Mouse (Mus musculus) heart, adult 11 months (tissue): ENCODE data around the gene Tbx10.
A peak's percentile ranks its signal among the peaks of the same experiment; 100 is the strongest.
"Not testable (repeated sequence)": the region's sequence is repeated elsewhere in the genome, so short reads cannot be mapped to it uniquely, and the experiment has no call there.

Experiments
- DNase-seq: peaks from one replicate; pipeline ENCODE4 v3.0.0; 2022

Tbx10 gene

DNA sequence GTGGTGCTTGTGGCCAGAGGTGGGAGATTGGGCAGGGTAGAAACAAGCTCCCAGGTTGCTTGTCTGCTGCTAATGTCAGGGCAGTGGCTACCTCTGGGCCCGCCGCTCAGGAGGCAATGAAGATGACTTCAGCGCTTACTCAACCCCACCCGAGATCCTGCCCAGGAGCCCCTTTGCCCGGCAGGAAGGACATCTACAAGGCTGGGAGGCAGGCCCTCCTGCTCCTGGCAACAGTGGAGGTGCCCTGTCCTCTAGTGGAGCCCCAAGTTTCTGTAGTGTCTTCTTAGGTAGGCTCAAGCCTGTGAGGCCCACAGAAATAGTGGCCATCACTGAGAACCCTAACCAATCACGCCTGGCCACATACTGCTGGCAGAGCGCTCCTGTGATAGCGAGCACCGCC, 12.5 kb downstream of the Tbx10 start:
- DNase-seq: peak; percentile 94

DNA sequence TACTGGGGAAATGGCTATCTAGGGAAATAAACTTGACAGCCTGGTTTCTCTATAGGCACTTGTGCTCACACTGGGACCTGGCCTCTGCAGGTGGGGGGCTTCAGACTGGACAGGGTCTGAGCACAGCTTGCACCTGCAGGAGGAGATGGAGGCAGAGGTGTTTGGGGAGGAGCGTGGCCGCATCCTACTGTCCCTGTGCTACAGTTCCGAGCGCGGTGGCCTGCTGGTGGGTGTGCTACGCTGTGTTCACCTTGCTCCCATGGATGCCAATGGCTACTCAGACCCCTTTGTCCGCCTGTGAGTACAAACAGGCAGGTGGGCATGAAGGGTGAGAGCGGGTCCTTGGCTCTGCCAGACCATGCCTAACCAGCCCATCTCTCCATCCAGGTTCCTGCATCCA, 13.4 kb downstream of the Tbx10 start:
- peak; percentile 88 for DNase-seq

DNA sequence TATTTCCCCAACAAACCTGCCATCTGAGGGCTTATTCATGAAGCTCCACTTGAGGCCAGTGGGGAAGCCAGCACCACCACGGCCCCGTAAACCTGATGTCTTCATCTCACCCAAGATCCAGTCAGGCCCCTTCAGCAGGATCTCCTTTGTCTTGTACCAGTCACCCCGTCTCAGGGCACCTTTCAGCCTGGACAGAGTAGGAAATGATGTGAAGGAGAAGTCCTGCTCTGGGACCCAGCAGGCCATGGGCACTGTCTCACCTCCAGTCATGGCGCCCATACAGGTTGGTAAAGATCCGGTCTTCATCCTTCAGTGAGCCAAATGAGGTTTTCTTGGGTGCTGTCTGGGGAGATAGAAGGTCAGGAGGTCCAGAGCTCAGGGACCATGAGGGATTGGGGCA, 18.5 kb downstream of the Tbx10 start:
- peak; percentile 91 for DNase-seq

DNA sequence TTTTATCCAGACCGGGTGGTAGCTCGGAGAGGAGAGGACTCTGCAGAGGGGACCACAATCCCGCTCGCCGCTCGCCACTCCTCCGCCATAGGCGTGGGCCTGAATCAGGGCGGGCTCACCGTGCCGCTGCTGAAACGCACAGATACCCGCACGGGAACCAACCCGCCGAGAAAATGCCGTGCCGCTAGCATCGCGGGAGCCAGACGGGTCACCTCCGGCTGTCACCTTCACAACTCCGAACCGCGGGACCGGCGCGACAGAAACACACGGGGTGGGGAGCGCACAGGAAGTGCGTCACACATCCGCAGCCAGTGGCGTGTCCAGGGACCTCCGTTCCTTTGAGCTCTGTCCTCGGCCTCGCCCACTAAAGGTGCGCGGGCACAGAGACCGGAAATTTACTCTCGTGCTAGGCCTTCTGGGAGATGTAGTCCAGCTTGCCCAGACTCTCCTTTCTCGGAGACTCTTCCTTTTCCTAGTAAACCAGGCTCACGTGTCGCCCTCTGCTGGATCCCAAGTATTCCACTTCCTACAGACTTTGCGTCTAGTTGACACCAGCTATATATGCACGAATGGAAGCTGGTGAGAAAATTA, 20.0 kb downstream of the Tbx10 start, which contains the start of gene Ndufv1:
Ndufv1 (minus strand) TSS at position 375 of the 591 bp plus-strand sequence.
- peak; percentile 100 for DNase-seq

DNA sequence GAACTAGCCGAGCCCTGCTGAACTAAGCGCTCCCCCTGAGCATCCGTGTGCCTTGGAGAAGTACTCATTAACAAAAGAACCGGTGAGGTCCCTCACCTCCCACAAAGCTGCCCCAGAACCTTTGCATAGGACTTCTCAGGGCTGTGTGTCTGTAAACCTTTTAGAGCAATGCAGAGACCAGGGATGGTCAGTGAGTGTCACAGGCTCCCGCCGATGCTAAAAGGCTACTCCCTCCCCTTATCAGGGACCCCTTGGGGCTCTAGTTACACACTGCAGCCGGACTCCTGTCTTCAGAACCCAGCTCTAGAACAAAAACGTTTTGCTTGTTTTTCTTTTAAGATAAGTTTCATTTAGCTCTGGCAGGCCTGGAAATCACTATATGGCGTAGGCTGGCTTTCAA, 20.5 kb downstream of the Tbx10 start:
- no peak for DNase-seq

DNA sequence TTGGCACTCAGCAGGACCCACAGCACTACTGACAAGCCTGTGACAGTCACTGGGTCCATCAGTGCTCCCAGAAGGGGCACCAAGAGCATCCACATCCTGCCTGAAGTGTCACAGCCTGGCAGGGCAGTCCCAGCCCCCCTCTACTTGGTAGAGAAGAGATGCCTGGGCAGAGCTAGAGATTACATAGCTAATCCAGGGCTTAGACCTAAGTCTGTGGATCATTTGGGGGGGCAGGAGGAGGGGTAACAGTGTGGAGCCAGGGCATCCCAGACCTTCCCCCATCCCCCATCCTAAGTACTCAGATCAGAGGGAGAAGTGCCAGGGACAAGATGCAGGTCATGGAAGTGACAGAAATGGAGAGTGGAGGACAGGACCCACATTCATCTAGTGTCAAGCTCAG, 22.2 kb downstream of the Tbx10 start:
- DNase-seq: peak; percentile 90

DNA sequence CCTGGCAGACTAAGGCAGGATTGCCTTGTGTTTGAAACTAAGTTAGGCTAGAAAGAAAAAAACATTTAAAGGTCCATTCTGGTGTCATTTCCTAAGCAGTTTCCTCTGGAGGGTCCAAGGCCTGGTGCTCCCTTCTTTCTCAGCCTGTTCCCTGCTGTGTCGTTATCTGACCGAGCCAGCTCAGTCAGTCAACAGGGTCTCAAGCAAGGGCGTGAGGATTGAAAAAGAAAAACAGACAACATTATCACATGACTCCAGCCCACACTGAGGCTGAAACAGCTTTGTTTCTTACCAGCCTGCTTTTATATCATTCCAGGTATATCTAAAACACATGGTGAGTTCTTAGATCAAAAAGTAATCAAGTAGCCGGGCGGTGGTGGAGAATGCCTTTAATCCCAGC, 23.1 kb downstream of the Tbx10 start:
- DNase-seq: peak; percentile 86

DNA sequence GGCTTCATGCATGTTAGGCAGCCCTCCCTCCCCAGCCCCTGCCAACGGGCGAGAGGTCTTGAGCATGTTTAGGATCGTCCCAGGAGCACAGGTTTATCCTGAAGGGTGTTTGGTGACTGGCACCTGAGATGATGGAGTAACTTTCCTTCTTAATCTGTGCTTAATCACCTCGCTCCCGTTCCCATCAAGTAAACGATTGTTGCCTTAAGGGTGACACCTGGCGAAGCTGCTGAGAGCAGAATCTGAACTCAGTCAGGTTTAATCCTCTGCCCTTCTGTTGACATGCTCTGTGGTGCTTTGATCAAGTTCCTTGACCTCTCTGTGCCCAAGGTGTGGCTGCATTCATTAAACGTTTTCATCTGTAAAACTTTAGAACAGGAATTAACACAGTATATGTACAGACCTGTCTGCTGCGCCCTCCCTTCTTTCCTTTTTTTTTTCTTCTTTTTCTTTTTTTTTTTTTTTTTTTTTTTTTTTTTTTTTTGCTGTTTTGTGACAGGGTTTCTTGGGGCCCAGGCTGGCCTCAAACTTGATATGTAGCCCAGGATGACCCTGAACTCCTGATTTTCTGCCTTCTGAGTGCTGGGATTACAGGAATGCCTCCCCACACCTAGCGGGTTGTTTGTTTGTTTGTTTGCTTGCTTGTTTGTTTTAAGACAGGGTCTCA, 25.5 kb downstream of the Tbx10 start:
- no peak for DNase-seq

DNA sequence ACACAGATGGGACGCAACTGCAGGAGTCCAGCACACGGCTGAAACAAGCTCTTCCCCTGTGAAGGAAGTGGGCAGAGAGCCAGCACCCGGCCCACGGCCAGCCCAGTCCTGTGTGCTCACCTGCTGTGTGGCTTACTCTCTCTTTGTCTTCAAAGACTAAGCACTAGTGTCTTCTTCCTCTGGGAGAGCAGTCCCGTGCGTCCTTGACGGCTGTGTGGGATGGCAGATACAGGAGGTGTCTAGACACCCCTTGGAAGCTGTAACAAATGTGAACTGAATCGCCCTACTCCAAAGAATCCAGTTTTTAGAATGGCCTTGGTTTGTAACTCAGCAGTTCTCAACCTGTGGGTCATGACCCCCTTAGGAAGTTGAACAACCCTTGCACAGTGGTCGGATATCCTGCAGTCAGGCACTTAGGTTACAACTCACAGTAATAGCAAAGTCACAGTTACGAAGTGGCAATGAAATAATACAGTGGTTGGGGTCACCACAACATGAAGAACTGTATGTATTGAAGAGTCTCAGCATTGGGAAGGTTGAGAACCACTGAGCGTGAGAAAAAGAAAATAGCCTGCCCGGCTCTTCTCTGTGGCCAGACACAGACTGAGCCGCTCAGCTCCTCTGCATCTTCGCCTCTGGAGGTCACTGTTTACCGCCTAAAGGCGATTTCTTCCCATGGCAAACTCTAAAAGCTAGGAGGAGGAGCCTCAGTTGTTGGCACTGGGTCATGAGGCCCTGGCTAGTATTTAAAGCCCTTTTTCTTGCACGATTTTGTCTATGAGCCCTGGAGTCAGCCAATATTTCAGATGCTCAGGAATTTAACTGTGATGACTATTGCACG, 26.4 kb downstream of the Tbx10 start:
- peak; percentile 98 for DNase-seq

DNA sequence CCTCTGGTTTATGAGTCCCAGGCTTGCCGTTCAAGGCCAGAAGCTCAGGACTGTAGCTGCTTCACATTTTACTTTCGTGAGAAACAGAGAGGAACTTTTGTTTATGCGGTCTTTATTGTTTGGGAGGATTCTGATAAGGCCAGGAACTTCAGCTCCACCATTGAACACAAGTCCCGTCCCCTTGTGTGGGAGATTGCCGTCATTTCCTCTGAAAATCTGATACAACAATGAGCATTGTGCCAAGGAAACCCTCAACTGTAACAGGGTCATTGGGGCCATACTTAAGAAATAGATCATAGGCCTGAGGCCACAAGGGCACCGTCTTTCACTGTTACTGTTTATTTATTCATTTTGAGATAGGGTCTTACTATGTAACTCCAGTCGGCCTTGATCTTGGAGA, 30.6 kb downstream of the Tbx10 start:
- DNase-seq: no peak

DNA sequence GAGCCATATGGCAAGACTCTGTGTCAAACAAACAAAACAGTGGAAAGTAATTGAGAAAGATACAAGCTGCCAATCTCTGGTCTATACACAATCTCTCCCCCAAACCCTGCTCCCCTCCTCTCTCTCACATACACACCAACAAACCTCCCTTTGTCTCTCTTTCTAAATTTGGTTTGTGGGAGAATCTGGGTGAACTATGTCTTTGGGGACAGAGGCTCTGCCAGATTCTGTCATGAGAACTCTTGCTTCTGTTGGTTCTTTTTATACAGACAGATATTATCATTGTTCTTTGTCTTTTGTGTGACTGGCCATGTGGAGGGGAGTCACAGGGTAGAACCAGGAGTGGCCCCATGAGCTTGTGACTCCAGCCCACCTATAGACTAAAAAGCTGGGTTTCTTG, 35.0 kb downstream of the Tbx10 start:
- DNase-seq: no peak

DNA sequence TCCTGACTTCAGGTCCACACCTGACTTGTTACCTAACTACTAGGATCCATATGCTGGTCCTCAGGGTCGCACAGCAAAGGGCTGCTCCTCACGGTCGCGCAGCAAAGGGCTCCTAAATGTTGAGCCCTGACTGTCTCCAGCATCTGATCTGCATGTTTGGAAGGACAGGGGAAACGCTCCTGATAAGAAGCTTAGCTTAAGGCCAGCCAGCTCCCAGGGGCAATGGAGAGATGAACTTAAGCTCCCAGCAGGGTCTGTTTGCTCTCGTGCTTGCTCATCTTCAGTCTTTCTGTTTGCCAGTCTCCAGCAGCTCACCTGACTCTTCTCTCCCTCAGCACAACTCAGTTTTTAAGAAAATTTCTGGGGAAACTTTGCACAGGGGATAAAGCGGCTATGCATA, 40.1 kb downstream of the Tbx10 start:
- DNase-seq: no peak

DNA sequence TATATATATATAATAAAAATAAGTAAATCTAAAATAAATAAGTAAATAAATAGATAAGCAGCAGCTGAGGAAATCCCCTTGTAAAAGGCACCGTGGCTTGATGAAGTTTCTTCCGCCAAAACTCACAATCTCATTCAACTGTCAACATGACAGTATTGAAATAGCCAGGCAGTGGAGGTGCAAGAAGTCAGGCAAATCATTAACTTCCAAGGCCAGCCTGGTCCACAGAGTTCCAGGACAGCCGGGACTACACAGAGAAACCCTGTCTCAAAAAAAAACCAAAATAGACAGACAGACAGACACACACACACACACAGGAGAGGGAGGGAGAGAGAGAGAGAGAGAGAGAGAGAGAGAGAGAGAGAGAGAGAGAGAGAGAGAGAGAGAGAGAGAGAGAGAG, 40.7 kb downstream of the Tbx10 start:
- no peak for DNase-seq

DNA sequence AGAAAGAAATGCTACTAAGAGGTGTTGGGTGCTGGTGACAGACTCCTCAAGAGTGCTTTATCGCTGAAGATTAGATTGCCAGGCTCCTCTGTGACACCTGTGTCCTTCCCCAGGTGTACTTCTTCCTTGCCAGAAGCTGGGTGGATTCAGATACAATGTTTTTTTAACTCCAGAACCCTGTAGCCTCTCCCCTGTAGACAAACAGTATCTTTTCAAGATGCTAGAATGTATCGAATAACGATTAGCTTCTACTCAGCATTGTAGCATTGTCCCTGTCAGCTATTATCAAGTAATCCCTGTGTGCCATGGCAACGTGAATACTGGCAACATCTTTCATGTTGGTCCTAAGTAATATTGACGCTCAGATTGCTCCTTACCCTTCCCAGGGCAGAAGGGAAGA, 41.2 kb downstream of the Tbx10 start:
- DNase-seq: no peak

DNA sequence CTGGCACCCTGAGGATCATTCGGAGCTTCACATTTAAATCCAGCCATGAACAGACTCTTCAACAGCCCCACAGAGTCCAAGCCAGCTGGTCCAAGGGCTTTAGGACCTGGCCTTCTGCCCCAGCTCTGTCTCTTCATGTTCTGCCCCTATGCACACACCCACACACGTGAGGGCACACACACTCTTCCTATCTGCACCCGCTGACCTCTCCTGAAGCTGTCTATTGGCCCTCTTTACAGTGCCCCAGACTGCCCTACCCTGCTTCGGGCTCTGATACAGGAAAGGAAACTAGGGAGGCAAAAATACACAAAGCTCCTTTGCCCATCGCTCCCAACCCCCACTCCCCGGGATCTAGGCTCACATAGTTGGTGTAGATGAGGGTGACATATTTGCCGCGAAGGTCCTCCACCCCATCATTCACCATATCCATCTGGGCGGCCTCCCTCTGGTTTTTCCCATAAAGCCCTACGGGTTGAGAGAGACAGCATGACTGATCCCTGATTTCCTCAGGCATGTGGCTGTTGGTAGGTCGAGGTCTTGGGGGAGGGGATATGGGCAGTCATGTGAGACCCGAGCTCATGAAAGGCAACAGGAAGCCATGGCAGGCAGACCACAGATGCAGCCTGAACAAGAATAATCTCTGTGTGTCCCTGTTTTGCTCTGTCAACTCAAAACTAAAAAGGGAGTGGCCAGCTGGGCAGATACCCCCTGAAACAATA, 43.9 kb downstream of the Tbx10 start:
- no peak for DNase-seq

DNA sequence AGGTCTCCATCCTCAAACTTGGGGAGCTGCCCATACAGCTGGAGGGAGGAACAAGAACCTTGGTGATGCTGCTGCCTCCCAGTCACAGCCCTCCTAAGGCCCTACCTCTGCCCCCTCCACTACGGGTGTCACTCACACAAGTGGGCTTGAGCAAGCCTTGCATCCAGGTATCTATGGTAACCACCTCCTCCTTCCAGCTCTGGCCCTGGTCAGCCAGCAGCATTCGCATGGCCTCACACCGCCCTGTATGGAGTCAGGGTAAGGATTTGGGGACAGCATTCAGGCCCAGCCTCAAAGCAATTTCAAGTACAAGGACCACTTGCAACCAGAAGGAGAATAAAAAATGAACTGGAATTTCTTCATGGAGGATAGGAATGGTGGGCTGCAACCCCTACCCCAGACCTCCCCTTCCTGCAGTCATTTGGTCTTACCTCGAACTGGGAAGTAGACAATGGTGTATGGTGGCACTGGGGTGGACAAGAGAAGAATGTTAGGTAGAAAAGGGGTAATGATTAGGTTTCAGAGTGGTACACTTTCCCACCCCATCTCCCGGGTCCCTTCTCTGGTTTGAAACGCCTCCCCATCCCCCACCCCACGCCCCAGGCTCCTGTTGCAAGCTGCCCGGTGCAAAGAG, 44.7 kb downstream of the Tbx10 start:
- not testable (repeated sequence) for DNase-seq

DNA sequence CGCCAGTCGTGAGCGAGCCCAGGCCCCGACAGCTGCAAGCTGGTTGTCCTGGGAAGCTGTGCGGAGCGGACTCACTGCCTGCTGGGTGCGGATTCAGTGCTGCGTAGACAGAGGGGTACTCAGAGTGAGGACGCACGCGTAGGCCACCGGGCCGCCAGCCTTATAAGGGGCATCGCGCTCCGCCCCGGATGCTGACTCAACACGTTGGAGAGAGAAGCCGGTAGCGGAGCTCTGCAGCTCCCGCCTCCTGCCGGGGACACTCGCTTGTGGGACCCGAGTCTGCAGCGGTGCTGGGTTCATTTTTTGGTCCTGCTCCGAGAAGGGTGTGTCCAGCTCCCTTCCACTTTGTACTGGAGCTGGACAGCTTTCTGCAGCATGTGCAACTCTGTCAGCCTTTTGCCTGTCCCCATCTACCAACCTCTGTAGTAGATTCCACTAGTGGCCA, 45.3 kb downstream of the Tbx10 start, which contains the start of gene Gstp1:
Gstp1 (minus strand) TSS at position 198 of the 445 bp plus-strand sequence.
- DNase-seq: peak; percentile 99

DNA sequence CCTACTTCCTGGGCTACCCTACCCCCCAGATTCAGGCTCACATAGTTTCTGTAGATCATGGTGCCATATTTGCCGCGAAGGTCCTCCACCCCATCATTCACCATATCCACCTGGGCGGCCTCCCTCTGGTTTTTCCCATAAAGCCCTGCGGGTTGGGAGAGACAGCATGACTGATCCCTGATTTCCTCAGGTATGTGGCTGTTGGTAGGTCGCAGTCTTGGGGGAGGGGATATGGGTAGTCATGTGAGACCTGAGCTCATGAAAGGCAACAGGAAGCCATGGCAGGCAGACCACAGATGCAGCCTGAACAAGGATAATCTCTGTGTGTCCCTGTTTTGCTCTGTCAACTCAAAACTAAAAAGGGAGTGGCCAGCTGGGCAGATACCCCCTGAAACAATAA, 48.4 kb downstream of the Tbx10 start:
- not testable (repeated sequence) for DNase-seq

DNA sequence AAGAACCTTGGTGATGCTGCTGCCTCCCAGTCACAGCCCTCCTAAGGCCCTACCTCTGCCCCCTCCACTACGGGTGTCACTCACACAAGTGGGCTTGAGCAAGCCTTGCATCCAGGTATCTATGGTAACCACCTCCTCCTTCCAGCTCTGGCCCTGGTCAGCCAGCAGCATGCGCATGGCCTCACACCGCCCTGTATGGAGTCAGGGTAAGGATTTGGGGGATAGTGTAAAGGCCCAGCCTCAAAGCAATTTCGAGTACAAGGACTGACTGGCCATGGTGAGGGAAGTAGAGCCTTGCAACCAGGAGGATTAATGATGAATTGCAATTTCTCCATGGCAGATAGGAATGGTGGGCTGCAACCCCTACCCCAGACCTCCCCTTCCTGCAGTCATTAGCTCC, 48.9 kb downstream of the Tbx10 start:
- DNase-seq: peak; percentile 92

DNA sequence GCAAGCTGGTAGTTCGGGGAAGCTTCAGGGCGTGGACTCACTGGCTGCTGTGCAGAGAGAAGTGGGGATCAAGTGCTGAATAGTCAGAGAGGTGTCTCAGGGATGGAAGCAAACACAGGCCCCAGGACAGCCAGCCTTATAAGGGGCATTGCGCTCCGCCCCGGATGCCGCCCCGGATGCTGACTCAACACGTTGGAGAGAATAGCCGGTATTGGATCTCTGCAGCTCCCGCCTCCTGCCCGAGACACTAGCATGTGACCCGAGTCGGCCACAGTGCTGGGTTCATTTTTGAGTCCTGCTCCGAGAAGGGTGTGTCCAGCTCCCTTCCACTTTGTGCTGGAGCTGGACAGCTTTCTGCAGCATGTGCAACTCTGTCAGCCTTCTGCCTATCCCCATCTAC, 49.6 kb downstream of the Tbx10 start:
- peak; percentile 98 for DNase-seq

DNA sequence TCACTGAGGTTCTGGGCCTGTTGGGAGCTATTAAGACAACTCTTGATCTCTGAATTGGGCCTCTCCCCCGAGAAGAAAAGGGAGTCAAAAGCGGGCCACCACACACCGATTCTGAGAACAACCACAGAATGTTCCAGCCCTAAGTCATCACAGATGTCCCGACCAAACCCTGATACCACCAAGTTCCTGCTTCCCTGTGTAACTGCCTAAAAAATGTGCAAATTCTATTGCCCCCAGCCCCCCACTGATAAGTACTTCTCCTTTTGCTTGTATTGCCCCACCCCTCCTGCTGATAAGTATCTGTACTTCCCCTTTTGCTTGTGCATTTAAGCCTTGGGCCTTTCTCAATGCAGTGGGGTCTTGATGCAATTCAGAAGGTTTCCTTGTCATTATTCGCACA, 51.6 kb downstream of the Tbx10 start:
- not testable (repeated sequence) for DNase-seq
